Comparison of ENCODE assay signal across 9 mouse cellular contexts in the genomic region with DNA sequence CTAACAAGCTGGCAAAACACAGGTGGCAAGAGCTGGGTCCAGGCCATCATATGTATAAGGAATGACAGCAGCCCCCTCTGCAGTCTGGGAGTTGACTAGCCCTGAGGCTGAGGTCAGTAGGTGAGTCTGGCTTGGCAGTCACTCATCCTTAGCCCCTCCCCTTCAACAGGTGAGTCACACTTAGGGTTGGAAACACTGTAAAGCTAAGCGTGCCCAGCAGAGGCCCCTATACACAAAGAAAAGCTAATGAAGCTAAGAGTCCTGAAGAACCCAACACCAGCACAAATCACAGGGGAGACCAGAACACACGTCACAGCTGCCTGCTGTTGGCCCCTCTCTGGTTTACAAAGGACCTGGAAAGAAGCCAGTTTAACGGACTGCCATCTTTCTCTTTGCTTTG. TPM values are rescaled to one million over a fixed set of nuclear protein-coding genes. Genes with fewer than 3 reads are reported as not detected.
DNase-seq lines count a peak whose midpoint lies in the region; ATAC-seq and TF ChIP-seq lines count a peak whose summit lies in the region.
"Had no signal": no experiment of that assay in that cellular context is flagged by ENCODE, and none has a peak within 500 bp of the region (broad histone marks: within the 10 kb centered on the region; RNA-seq: fewer than 3 reads in every experiment).

No protein-coding gene starts in this region.

- peak; percentile 7 for DNase-seq in ovary, postnatal 36 days (ENCODE audit: low spot score)
- DNase-seq in ovary, adult 18-20 months (ENCODE audit: low spot score) = no peak
- DNase-seq in adrenal gland, postnatal 36 days = peak; percentile 74 to 80
- peak; percentile 40 for DNase-seq in kidney, postnatal 0 days (ENCODE audit: low spot score)
- DNase-seq in urinary bladder, postnatal 25 days (ENCODE audit: low spot score) = peak; percentile 17
- no peak for DNase-seq in heart, postnatal 36 days

- peak; percentile 74; the same call in 1 of the 2 replicates for ATAC-seq in kidney, postnatal 0 days (replicated peaks; ENCODE audit: low FRiP score, low read depth)
- ATAC-seq in frontal cortex, adult (ENCODE audit: low TSS enrichment) = no peak
- ATAC-seq in midbrain, embryonic 16.5 days = no peak

- H3K27me3 ChIP-seq in kidney, postnatal 0 days (ENCODE audit: insufficient read depth, low read length) = no peaks in the 10 kb centered on the region
- H3K27me3 ChIP-seq in midbrain, embryonic 16.5 days (ENCODE audit: control insufficient read depth, insufficient read depth, low read depth, low read length) = no peaks in the 10 kb centered on the region

- H3K4me1 ChIP-seq in kidney, postnatal 0 days (replicated peaks; ENCODE audit: insufficient read depth, low read length) = no peaks in the 10 kb centered on the region
- no peaks in the 10 kb centered on the region for H3K4me1 ChIP-seq in midbrain, embryonic 16.5 days (ENCODE audit: control insufficient read depth, insufficient read depth, low read length)

- no peaks in the 10 kb centered on the region for H3K36me3 ChIP-seq in kidney, postnatal 0 days (ENCODE audit: insufficient read depth, low read length)
- no peaks in the 10 kb centered on the region for H3K36me3 ChIP-seq in midbrain, embryonic 16.5 days (ENCODE audit: control insufficient read depth, insufficient read depth, low read length)

- H3K9ac ChIP-seq in kidney, postnatal 0 days (ENCODE audit: low read depth, low read length) = no peak overlapping the region
- no peak overlapping the region for H3K9ac ChIP-seq in midbrain, embryonic 16.5 days (ENCODE audit: low read depth, low read length)

- H3K27ac ChIP-seq in kidney, postnatal 0 days = no peak overlapping the region
- no peak overlapping the region for H3K27ac ChIP-seq in midbrain, embryonic 16.5 days (ENCODE audit: low read length)

- intact Hi-C loops in heart, postnatal 36 days (cut with DNase I) = no loop called here

- H3K4me3 ChIP-seq in kidney, postnatal 0 days (replicated peaks; ENCODE audit: low read depth, low read length) = no peak overlapping the region
- H3K4me3 ChIP-seq in midbrain, embryonic 16.5 days (ENCODE audit: low read depth, low read length) = no peak overlapping the region

- 15% methylated on average over 3 of the region's 3 CpGs for WGBS in kidney, postnatal 0 days
- WGBS in midbrain, embryonic 16.5 days = 9% methylated on average over 3 of the region's 3 CpGs

- no peak overlapping the region for H3K4me2 ChIP-seq in kidney, postnatal 0 days (ENCODE audit: low read length)
- no peak overlapping the region for H3K4me2 ChIP-seq in midbrain, embryonic 16.5 days (ENCODE audit: low read length)

- peak; percentile 57 for TF ChIP-seq CTCF in kidney, postnatal 0 days (IDR thresholded peaks at IDR 0.05; ENCODE audit: low read depth)

- no peaks in the 10 kb centered on the region for H3K9me3 ChIP-seq in kidney, postnatal 0 days (replicated peaks; ENCODE audit: low read length)
- H3K9me3 ChIP-seq in midbrain, embryonic 16.5 days (replicated peaks; ENCODE audit: control insufficient read depth, low read length, poor library complexity, severe bottlenecking) = no peaks in the 10 kb centered on the region

RNA-seq across cellular contexts. Expression of a gene that starts 15.5 kb away (rescaled TPM):
- total RNA-seq in adrenal gland, postnatal 36 days (2021) = not detected
- not detected in 2 replicates for polyA plus RNA-seq in kidney, postnatal 0 days (2015; fragmentation: Nextera tagmentation; extraction: Ambion mirVana)
- total RNA-seq in heart, postnatal 36 days (2021) = not detected
- not detected in 2 replicates for polyA plus RNA-seq in midbrain, embryonic 16.5 days (2015; fragmentation: Nextera tagmentation; extraction: Ambion mirVana)
- total RNA-seq: layer of hippocampus, postnatal 14 days had no signal

RNA-seq across cellular contexts. Expression of a gene that starts 25.8 kb away (rescaled TPM):
- total RNA-seq in adrenal gland, postnatal 36 days (2021) = not detected
- polyA plus RNA-seq in kidney, postnatal 0 days (2015; fragmentation: Nextera tagmentation; extraction: Ambion mirVana) = not detected in 2 replicates
- total RNA-seq in heart, postnatal 36 days (2021) = not detected
- polyA plus RNA-seq in midbrain, embryonic 16.5 days (2015; fragmentation: Nextera tagmentation; extraction: Ambion mirVana) = not detected in 2 replicates
- total RNA-seq: layer of hippocampus, postnatal 14 days had no signal

RNA-seq across cellular contexts. Expression of a gene that starts 41.5 kb away (rescaled TPM):
- total RNA-seq in adrenal gland, postnatal 36 days (2021) = 100 to 1,000 TPM; 211 to 224 TPM
- 295 and 316 TPM in 2 replicates for polyA plus RNA-seq in kidney, postnatal 0 days (2015; fragmentation: Nextera tagmentation; extraction: Ambion mirVana)
- total RNA-seq in heart, postnatal 36 days (2021) = 100 to 1,000 TPM; 396 to 431 TPM
- polyA plus RNA-seq in midbrain, embryonic 16.5 days (2015; fragmentation: Nextera tagmentation; extraction: Ambion mirVana) = 229 and 231 TPM in 2 replicates

RNA-seq across cellular contexts. Expression of a gene that starts 41.6 kb away (rescaled TPM):
- 10 to 100 TPM; 11.2 to 12.8 TPM for total RNA-seq in adrenal gland, postnatal 36 days (2021)
- 25.4 and 26.5 TPM in 2 replicates for polyA plus RNA-seq in kidney, postnatal 0 days (2015; fragmentation: Nextera tagmentation; extraction: Ambion mirVana)
- 1 to 10 TPM; 3.4 to 4.9 TPM for total RNA-seq in heart, postnatal 36 days (2021)
- 13.8 and 14.0 TPM in 2 replicates for polyA plus RNA-seq in midbrain, embryonic 16.5 days (2015; fragmentation: Nextera tagmentation; extraction: Ambion mirVana)

Comparison
In these comparisons a context has a peak if more than half of its experiments do, and no peak if none do; other contexts are left out.
1. DNase-seq: peak in ovary, postnatal 36 days (single experiment), adrenal gland, postnatal 36 days (2 of 2), kidney, postnatal 0 days (single experiment) and urinary bladder, postnatal 25 days (single experiment); none in ovary, adult 18-20 months (single experiment) and heart, postnatal 36 days (0 of 2).